Mouse (Mus musculus) intestine, embryonic 15.5 days (tissue): Measurements from ENCODE around the gene Dnah11. TPM values are rescaled to one million over a fixed set of nuclear protein-coding genes. Genes with fewer than 3 reads are reported as not detected.
A peak's percentile ranks its signal among the peaks of the same experiment; 100 is the strongest.

Experiments
- ATAC-seq: fragments of 200-750 bp; cut with Nextera tagmentation; 2 replicates; pipeline ENCODE4 v1.8.0; 2017; ENCODE audit warnings: moderate TSS enrichment, moderate library complexity
- H3K27ac ChIP-seq: fragments of 300-500 bp; sonication (generic); 2 replicates; pipeline ENCODE4 v1.5.1; 2015; ENCODE audit warnings: mild to moderate bottlenecking, inconsistent platforms
- H3K27me3 ChIP-seq: fragments of 300-500 bp; sonication (generic); replicated peaks from 2 replicates; pipeline ENCODE4 v1.6.1; 2015; ENCODE audit warnings: inconsistent platforms
- H3K36me3 ChIP-seq: fragments of 300-500 bp; sonication (generic); 2 replicates; pipeline ENCODE4 v1.6.1; 2015; ENCODE audit warnings: inconsistent platforms
- H3K4me1 ChIP-seq: fragments of 300-500 bp; sonication (generic); replicated peaks from 2 replicates; pipeline ENCODE4 v1.6.1; 2015; ENCODE audit warnings: inconsistent platforms
- H3K4me2 ChIP-seq: fragments of 300-500 bp; sonication (generic); replicated peaks from 2 replicates; pipeline ENCODE4 v1.6.1; 2015; ENCODE audit warnings: mild to moderate bottlenecking, inconsistent platforms
- H3K4me3 ChIP-seq: fragments of 300-500 bp; sonication (generic); replicated peaks from 2 replicates; pipeline ENCODE4 v1.5.1; 2015; ENCODE audit warnings: inconsistent platforms
- H3K9ac ChIP-seq: fragments of 300-500 bp; sonication (generic); 2 replicates; pipeline ENCODE4 v1.6.1; 2015; ENCODE audit warnings: inconsistent platforms
- H3K9me3 ChIP-seq: fragments of 300-500 bp; sonication (generic); 2 replicates; pipeline ENCODE4 v1.6.1; 2016; ENCODE audit warnings: inconsistent platforms
- WGBS: fragments of 180-500 bp; shearing (Covaris S2); methylation state at CpG from one replicate; pipeline ENCODE4 v1.1.7; 2015; 5-methylcytosine and 5-hydroxymethylcytosine counted together
- polyA plus RNA-seq: library from polyadenylated mRNA; unstranded; fragments of >200 nt; fragmentation: Nextera tagmentation; extraction: Ambion mirVana; gene quantifications from 2 replicates; pipeline ENCODE4 v1.2.1, GENCODE M21; 2015

Dnah11 gene
- polyA plus RNA-seq, 1 experiment from 2014 or later, result 0.09 TPM

DNA sequence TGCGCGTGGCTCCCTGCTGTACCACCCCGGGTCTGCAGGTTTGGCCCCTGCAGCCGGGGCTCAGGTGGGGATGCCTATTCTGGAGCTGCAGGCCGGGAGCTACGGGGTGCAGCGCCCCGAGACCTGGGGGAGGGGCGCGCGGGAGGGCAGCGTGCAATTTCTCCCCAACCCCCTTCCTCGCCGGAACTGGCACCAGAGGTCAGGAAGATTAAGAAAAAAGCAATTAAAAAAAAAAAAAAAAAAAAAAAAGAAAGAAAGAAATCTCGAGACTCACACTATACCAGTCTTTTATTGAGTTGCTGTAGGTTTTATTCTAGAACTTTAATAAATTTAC, 354.8 kb downstream of the Dnah11 start:
- peak overlapping the region; percentile 70 for H3K27ac ChIP-seq
- no peaks in the 10 kb centered on the region for H3K27me3 ChIP-seq
- peaks cover 3% of the 10 kb centered on the region; the same call in 1 of the 2 replicates for H3K4me1 ChIP-seq
- H3K4me2 ChIP-seq, result peak overlapping the region; percentile 89
- ATAC-seq, result no peak
- no peaks in the 10 kb centered on the region for H3K36me3 ChIP-seq
- H3K4me3 ChIP-seq, result peak overlapping the region; percentile 89
- H3K9ac ChIP-seq, result peak overlapping the region; percentile 82
- WGBS, result 0% methylated on average over 15 of the region's 15 CpGs
- no peaks in the 10 kb centered on the region for H3K9me3 ChIP-seq

DNA sequence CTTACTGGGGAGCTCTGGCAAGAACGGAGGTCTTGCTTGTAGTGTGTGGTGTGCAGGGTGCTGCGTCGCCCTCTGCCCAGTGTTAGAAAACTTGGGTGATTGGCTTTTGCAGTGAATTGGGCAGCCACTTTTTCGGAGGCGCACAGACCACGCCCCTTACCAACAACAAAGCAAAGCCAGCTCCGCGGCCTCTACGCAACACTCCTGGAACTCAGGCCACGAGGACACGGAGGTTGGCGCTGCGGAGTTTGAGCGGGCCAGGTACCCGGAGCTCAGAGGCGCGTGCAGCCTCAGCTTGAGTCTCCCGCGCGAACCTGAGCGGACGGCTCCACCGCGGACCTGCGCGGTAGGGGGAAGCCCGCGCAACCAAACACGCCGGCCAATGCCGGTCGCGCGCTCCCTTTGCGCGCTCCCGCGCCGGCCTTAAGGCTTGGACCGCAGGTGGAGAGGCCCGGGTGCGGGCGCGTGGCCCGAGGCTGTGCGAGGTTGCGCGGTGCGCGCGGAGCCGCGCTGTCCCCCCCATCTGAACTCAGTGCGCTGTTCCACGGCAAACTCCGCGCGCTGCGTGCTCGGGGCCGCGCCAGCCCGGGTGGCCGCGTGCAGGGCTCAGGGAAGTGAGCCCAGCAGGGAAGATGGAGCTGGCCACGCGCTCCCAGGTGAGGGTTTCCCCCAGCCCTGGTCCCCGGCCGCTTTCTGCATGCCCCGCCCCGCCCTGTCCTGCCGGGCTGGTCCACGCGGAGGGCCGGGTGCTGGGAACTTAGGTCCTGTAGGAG, 355.4 kb downstream of the Dnah11 start:
- Histone ChIP-seq H3K36me3 (no peaks in the 10 kb centered on the region), H3K4me1 (peaks cover 3% of the 10 kb centered on the region; the same call in 1 of the 2 replicates), H3K9me3 (no peaks in the 10 kb centered on the region), H3K4me2 (peak overlapping the region; percentile 89), H3K27me3 (no peaks in the 10 kb centered on the region), H3K4me3 (peak overlapping the region; percentile 89), H3K27ac (peak overlapping the region; percentile 70), H3K9ac (peak overlapping the region; percentile 82)
- under 1% methylated on average over 75 of the region's 75 CpGs for WGBS
- ATAC-seq, result peak; percentile 95

DNA sequence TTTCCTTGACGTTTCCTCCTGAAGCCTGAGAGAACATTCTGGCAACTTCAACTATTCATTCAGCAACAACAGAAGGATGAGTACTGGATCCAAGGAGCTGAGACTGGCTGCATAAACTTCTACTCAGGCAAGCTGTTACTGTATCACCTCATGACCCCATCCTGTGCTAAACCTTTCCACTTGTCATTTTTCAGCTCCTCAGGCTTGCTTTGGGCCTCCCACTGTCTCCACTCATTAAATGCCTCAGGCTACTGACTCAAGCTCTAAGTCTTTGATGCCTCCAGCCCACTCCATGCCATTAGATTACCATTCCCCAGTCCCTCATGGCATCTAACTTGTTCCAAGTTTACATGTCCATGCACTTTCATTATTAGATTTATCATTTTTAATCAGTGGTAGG, 356.2 kb downstream of the Dnah11 start:
- 91% methylated on average over 1 of the region's 1 CpGs for WGBS
- H3K27ac ChIP-seq, result no peak overlapping the region
- no peak for ATAC-seq
- H3K9me3 ChIP-seq, result no peaks in the 10 kb centered on the region
- H3K9ac ChIP-seq, result no peak overlapping the region
- no peak overlapping the region for H3K4me3 ChIP-seq
- H3K36me3 ChIP-seq, result no peaks in the 10 kb centered on the region
- peaks cover 3% of the 10 kb centered on the region; the same call in 1 of the 2 replicates for H3K4me1 ChIP-seq
- no peaks in the 10 kb centered on the region for H3K27me3 ChIP-seq
- no peak overlapping the region for H3K4me2 ChIP-seq

DNA sequence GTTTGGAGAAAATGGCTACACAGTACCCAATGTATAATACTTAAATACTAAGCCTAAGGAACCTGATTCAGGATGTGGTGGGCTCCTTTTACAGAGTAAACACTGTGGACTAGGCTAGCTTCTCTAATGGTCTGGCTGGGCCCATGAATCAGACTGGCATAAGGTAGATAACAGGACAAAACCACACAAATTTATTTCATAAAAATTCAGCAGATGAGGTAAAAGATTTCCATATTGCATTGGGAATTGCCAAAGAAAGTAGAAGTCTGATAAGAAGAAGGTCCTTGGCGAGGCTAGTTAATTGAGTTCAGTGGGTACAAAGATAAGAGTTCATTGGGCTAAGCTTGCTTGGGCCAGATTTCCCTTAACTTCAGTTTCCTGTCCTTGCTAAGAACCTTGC, 358.1 kb downstream of the Dnah11 start:
- WGBS, result 68% methylated on average over 1 of the region's 1 CpGs
- no peak for ATAC-seq
- peaks cover 3% of the 10 kb centered on the region; the same call in 1 of the 2 replicates for H3K4me1 ChIP-seq

GRCm38 (mm10) chr12:117837376-117837775, 361.5 kb downstream of the Dnah11 start:
- Histone ChIP-seq H3K4me1 (no peaks in the 10 kb centered on the region), H3K36me3 (no peaks in the 10 kb centered on the region), H3K9me3 (no peaks in the 10 kb centered on the region), H3K4me3 (no peak overlapping the region), H3K4me2 (no peak overlapping the region), H3K9ac (no peak overlapping the region), H3K27ac (no peak overlapping the region), H3K27me3 (no peaks in the 10 kb centered on the region)
- ATAC-seq, result no peak
- 91% methylated on average over 4 of the region's 4 CpGs for WGBS

More for the DNA sequence above, 358.1 kb downstream of the Dnah11 start:
- Histone ChIP-seq H3K9ac (no peak overlapping the region), H3K27me3 (no peaks in the 10 kb centered on the region), H3K36me3 (no peaks in the 10 kb centered on the region), H3K4me2 (no peak overlapping the region), H3K27ac (no peak overlapping the region), H3K9me3 (no peaks in the 10 kb centered on the region), H3K4me3 (no peak overlapping the region)

- Histone ChIP-seq H3K4me3 (no peak overlapping the region), H3K27ac (no peak overlapping the region), H3K9me3 (no peaks in the 10 kb centered on the region), H3K36me3 (no peaks in the 10 kb centered on the region), H3K27me3 (no peaks in the 10 kb centered on the region), H3K4me1 (no peaks in the 10 kb centered on the region), H3K9ac (no peak overlapping the region), H3K4me2 (no peak overlapping the region)
- WGBS, result 29% methylated on average over 10 of the region's 10 CpGs
- no peak for ATAC-seq
These were observed 363.5 kb downstream of the Dnah11 start for GRCm38 (mm10) chr12:117835371-117835770.

- WGBS, result 80% methylated on average over 2 of the region's 2 CpGs
- Histone ChIP-seq H3K9ac (no peak overlapping the region), H3K4me3 (no peak overlapping the region), H3K4me1 (no peaks in the 10 kb centered on the region), H3K27ac (no peak overlapping the region), H3K36me3 (no peaks in the 10 kb centered on the region), H3K9me3 (no peaks in the 10 kb centered on the region), H3K27me3 (no peaks in the 10 kb centered on the region), H3K4me2 (no peak overlapping the region)
- ATAC-seq, result no peak
These were observed 364.2 kb downstream of the Dnah11 start for GRCm38 (mm10) chr12:117834652-117835051.

GRCm38 (mm10) chr12:117832190-117832589, 366.7 kb downstream of the Dnah11 start:
- ATAC-seq, result no peak
- H3K27me3 ChIP-seq, result no peaks in the 10 kb centered on the region
- H3K4me2 ChIP-seq, result no peak overlapping the region
- no peaks in the 10 kb centered on the region for H3K36me3 ChIP-seq
- no peaks in the 10 kb centered on the region for H3K4me1 ChIP-seq
- WGBS, result 36% methylated on average over 5 of the region's 5 CpGs
- H3K4me3 ChIP-seq, result no peak overlapping the region
- no peaks in the 10 kb centered on the region for H3K9me3 ChIP-seq
- H3K9ac ChIP-seq, result no peak overlapping the region
- H3K27ac ChIP-seq, result no peak overlapping the region

GRCm38 (mm10) chr12:117831351-117831961, 367.4 kb downstream of the Dnah11 start:
- Histone ChIP-seq H3K9ac (no peak overlapping the region), H3K36me3 (no peaks in the 10 kb centered on the region), H3K4me3 (no peak overlapping the region), H3K27ac (no peak overlapping the region), H3K9me3 (no peaks in the 10 kb centered on the region), H3K4me1 (no peaks in the 10 kb centered on the region), H3K27me3 (no peaks in the 10 kb centered on the region), H3K4me2 (no peak overlapping the region)
- peak; percentile 28; the same call in 1 of the 2 replicates for ATAC-seq
- WGBS, result 51% methylated on average over 8 of the region's 8 CpGs

- no peak overlapping the region for H3K9ac ChIP-seq
- H3K36me3 ChIP-seq, result no peaks in the 10 kb centered on the region
- WGBS, result 60% methylated on average over 3 of the region's 3 CpGs
- H3K4me2 ChIP-seq, result no peak overlapping the region
- no peaks in the 10 kb centered on the region for H3K4me1 ChIP-seq
- H3K27ac ChIP-seq, result no peak overlapping the region
- H3K9me3 ChIP-seq, result no peaks in the 10 kb centered on the region
- H3K4me3 ChIP-seq, result no peak overlapping the region
- no peak for ATAC-seq
- no peaks in the 10 kb centered on the region for H3K27me3 ChIP-seq
These were observed 370.5 kb downstream of the Dnah11 start for GRCm38 (mm10) chr12:117828350-117828749.
